Mouse (Mus musculus) embryonic fibroblast, embryonic 13.5 days (primary cell): ENCODE measurements around the gene Aff3.

Experiments used
- CTCF ChIP-seq: IDR thresholded peaks from 2 replicates; pipeline ENCODE4 v1.5.1; 2011; ENCODE audit warnings: mild to moderate bottlenecking, control low read depth, low read length, moderate library complexity, borderline replicate concordance; ENCODE audit not compliant: insufficient read depth
- POLR2A ChIP-seq: IDR thresholded peaks from 2 replicates; pipeline ENCODE4 v1.6.1; 2011; ENCODE audit warnings: low read depth, mild to moderate bottlenecking, control low read depth, low read length, moderate library complexity

DNA sequence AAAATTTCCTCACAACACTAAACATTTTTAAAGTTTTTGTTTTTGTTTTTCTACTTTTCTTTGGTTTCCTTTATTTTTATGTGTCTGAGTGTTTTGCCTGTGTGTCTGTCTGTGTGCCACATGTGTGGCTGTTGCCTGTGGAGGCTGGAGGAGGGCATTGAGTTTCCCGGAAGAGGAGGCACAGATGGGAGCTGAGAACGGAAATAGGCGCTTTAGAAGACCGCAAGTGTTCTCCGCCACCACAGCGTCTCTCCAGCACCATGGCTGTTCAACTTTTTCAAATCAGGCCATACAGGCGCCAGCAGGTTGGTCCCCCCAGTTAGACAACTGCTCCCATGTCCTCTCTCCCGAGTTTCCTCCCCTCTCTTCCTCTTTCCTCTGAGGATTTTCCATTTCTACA, 155.5 kb downstream of the Aff3 start:
- no peak for TF ChIP-seq POLR2A
- TF ChIP-seq CTCF, result no peak
